Mouse (Mus musculus) frontal cortex, adult 2 months (tissue): ENCODE data around the gene Duxf3. TPM values are rescaled to one million over a fixed set of nuclear protein-coding genes. Genes with fewer than 3 reads are reported as not detected.
"Not testable (repeated sequence)": the region's sequence is repeated elsewhere in the genome, so short reads cannot be mapped to it uniquely, and the experiment has no call there.

Experiments used
- DNase-seq, 2 experiments: peaks; one replicate each; pipeline ENCODE4 v3.0.0; 2022; ENCODE audit warnings: low spot score in 1 of 2; ENCODE audit errors: extremely low spot score in 1 of 2
- polyA plus RNA-seq: library from polyadenylated mRNA; depleted of rRNA; stranded (reverse); fragments of >200 nt; gene quantifications from 2 replicates; pipeline ENCODE4 v1.2.3, GENCODE M21; 2012; rRNA removed

The Duxf3 gene
- polyA plus RNA-seq, 1 experiment = 0.10 TPM

DNA sequence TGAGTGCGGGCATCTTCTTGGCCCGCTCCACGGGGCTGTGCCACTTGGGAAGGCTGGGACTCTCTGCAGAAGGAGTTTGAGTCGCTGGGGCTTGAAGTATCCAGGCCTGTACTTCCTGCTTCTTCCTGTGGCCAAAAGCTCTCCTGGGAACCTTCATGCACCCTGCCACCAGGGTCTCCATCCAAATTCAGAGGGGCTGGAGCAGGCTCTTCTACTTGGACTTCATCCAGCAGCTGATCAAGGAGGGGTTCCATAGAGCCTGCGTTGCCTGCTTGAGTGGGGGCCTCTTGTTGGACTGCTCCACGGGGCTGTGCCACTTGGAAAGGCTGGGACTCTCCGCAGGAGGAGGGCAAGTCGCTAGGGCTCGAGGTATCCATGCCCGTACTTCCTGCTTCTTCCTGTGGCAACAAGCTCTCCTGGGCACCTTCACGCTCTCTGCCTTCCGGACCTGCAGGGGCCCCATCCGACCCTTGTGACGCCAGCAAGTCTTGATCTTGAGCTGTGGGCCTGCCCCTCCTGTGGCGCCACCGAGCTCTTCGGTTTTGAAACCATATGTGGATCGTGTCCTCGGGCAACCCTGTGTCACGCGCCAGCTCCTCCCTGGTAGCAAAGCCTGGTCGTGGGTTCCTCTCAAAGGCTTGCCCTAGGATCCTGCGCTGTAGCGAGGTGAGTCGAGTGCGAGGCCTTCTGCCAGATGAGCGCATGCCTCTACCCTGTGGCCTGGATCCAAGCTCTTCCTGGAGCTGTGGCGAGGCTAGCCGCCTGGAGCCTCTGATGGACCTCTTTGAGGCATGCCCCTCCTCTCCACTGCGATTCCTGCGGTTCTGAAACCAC, 8.3 kb downstream of the Duxf3 start:
- not testable (repeated sequence) for DNase-seq

DNA sequence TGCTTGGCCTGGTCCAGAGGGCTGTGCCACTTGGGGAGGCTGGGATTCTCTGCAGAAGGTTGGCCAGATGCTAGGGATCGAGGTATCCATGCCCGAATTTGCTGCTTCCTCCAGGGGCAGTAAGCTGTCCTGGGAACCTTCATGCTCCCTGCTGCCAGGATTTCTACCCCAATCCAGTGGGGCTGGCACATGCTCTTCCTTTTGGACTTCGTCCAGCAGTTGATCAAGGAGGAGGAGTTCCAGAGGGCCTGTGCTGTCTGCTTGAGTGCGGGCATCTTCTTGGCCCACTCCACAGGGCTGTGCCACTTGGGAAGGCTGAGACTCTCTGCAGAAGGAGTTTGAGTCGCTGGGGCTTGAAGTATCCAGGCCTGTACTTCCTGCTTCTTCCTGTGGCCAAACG, 9.3 kb downstream of the Duxf3 start:
- DNase-seq = not testable (repeated sequence)

DNA sequence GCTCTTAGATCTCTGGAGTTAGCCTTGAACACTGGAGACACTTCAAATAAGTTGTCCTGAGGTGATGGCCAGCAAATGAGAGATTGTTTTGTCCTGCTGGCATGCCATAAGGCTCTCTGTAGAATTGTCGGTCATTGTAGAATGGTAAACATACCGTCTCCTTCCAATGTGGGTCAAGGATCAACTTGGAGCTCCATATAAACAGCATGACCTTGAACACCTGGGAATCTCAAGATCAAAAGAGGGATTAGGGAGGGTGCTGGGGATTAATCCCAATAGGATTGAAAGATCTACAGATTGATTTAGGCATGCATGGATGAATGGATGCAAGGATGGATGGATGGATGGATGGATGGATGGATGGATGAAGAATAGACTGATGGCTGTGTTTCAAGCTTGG, 10.9 kb downstream of the Duxf3 start:
- DNase-seq = not testable (repeated sequence)

DNA sequence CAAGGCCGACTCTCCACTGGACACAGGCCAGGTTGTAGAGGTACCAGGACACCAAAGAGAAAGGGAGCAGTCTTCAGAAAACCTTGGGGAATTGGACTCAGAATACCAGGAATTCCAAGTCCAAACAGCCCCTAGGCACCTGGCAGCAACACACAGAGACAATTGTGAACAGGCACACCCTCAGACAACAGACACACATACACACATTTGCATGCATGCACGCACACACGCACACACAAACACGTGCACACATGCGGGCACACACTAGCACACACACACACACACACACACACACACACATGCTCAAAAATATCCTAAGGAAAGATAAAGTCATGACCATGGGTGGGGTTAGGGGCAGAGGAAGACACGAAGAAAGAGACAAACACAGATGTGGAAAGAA, 11.7 kb downstream of the Duxf3 start:
- no peak for DNase-seq

DNA sequence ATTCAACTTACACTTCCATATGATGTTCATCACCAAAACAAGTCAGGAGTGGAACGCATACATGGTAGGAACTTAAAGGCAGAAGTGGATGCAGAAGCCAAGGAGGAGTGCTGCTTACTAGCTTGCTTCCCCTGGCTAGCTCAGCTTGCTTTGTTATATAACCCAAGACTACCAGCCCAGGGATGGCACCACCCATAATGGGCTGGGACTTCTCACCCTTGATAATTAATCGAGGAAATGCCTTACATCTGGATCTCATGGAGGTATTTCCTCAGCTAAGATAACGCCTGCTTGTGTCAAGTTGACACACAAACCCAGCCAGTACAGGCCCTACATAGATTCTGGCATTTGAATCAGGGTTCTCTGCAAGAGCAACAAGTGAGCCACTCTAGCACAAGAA, 15.1 kb downstream of the Duxf3 start:
- DNase-seq = no peak

DNA sequence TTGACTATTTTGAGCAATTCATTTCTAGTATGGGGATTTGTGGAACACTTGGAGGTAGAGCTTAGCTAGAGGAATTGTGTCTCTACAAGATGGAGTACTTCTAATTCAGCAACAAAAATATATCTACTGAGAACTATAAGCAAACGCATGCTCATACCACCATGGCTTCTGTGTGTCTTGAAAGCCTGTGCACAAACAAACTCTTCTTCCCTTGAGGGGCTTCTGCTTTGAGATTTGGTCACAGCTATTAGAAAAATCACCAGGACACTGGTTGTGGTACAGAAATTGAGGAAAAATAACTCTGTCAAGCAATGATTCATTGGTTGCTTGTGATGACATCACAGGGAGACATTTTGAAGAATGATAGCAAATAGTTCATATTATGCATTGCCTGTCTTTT, 17.1 kb downstream of the Duxf3 start:
- no peak for DNase-seq

DNA sequence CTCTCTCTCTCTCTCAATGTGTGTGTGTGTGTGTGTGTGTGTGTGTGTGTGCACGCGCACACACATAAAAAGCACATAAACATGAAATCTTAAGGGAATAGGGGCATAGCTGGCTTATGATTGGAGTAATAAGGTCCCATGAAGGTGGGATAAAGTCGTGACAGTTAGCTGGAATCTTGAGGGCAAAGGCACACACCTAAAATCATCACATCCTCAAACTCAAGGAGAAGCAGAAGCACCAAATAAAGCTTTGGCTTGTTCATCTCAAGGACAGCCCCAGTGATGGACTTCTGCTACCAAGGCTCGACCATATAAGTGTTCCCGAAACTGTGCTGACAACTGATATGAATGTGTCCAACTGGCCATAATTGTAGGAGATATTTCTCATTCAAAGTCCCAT, 17.5 kb downstream of the Duxf3 start:
- DNase-seq = no peak

DNA sequence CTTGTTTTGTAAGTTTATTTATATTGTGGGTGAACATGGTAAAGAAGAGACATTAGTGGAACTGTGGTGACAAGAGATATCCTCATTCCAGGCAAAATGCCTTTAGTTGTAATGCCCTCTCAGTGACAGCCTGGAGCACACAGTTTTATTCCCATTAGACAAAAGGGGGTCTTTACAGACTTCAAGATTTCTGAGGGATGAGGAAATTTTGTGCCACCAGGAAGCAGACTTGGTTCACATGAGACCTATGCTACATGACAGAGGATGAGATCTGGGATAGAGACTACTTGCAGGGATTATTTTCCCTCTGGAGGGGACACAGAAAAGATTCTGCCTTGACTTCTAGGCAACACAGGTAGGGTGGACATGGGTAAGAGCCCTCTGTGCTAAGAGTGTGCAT, 18.0 kb downstream of the Duxf3 start:
- no peak for DNase-seq

DNA sequence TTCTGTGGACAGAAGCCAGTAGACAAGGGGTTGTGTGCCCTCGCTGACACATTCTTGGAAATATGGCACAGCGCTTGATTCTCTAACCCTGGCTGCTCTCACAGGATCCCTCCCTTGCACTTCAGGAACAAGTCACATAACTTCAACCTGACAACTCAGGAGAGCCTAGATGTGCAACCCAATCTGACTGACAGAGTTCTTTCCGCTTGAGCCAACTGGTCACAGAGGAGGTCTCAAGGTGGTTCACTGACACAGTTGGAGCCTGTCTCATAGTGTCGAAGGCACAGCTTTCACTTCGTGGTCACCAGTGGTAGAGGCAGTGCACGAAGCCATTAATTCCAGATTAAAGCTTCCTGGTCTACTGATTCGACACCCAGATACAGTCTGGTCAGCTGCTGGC, 20.2 kb downstream of the Duxf3 start:
- no peak for DNase-seq

DNA sequence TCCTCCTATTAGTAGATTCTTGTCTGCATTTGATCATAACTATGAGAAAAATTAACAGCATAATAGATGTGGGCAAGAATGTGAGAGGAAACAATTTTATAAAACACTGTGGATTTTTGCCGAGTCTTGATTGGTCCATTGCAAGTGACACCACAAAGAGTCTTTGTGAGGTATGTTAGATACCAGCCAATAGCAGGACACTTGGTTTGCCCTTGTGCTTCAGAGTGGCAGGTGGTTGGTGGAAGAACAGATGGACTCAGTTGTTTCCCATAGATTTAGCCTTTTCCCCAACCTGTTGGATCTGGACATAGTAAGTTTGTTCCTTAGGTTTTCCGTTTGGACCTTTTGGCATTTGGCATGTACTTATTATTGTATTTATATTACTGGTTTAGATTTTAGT, 21.3 kb downstream of the Duxf3 start:
- no peak for DNase-seq

DNA sequence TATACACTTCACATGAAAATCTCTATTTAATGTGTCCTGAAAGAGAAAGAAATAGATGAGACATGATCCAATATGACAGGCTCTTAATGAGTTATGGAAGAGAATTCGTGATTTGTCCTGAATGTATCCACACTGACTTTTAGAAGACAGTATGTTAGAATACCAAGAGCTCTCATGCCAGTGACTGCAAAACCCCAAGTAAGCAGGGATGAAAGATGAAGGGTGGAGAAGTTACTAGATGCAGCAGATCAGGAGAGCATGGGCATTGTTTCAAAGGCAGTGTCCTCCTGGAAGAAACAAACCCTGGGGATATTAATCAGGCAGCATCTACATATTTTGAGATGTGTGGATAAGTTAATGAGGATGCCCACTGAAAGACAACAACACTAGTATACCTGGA, 22.0 kb downstream of the Duxf3 start:
- DNase-seq = no peak

DNA sequence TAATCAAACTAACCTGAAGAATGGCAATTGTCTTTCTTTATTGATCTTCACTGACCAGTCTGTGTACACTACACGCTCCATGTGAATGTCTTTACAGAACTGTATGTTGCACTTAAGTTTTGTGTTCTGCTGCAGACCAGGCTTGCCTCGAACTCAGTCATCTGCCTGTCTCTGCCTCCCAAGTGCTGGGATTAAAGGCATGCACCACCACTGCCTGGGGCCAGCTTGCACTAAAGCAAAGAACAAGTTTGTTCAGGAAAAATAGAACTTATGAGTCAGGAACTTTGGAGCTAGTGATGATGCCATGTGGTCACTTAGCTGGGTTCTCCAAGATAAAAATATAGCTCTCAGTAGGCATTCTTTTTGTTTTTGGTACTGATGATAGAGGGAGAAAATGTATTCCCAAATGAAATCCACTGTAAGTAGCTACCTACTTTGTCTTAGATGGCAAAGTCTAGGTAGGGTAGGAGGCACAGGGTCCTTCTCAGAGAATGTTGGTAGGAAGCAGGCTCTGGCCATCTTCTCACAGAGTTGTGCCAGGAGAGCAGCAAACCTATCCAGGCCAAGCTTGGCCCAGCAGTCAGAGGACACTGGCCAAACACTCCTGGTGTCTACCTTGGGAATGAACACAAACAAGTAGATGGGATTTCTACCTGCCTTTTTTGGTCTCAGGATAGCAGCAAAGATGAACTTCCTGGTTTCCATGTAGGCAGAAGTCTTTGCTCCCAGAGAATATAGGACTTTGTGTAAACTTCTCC, 22.6 kb downstream of the Duxf3 start:
- no peak for DNase-seq

DNA sequence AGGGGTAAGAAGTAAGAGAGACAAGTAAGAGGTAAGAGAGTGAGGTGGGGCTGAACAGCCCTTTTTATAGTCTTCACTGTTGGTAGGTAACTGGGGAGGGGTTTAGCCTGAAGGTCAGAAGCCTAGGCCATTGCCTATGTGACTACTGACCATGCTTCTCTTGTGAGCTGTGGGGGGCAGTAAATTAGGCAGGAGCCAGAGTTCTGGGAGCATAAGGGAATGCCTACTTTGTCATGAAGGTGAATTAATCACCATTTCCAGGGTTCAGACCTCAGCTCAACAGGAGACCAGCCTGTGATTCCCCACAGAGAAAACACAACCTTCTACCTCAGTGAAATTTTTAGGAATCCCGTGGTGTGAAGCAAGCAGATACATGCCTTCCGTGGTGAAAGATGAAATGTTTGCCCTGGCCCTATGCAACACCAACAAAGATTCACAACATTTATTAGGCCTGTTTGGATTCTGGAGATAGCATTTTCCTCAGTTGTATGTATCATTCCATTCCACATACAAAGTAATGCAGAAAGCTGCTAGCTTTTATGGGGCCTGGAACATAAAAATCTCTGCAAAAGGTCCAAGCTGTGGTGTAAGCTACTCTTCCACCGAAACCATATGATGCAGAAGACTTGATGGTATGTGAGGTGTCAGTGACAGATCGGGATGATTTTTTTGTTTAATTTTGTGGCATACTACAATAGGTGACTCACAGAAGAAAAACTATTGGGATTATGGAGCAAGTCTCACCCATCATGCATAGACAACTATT, 25.7 kb downstream of the Duxf3 start:
- DNase-seq = no peak

DNA sequence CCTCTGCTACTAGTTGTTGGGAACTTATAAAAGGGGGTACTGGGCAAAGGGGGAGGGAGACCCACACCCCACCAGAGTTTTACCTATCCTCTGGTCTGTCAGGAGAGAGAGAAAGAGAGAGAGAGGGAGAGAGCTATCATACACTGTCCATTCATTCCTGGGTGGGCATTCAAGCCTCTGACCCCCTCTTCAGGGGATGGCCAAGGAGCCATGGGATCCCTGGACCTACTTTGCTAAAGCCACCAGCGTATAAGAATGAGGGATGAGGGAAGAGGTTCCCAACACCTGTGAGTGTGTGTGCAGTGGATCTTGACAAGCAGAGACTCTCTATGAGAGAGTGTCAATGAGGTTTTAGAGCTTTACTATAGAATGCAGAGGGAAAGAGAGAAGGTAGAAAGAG, 26.5 kb downstream of the Duxf3 start:
- no peak for DNase-seq

Other genes starting within 250 kb of the Duxf3 start
- gene AW822073, start 7.7 kb downstream of the Duxf3 start, polyA plus RNA-seq = 0.06 TPM in 1 of 2 replicates, not detected in the other
- gene Gm4981, start 4.0 kb upstream of the Duxf3 start, polyA plus RNA-seq = 0.12 and 0.15 TPM in 2 replicates
- gene Gcc2, start 22.8 kb upstream of the Duxf3 start, polyA plus RNA-seq = 60.3 and 61.4 TPM in 2 replicates
- gene Lims1, start 90.8 kb upstream of the Duxf3 start, polyA plus RNA-seq = 18.8 and 20.3 TPM in 2 replicates
- gene Ranbp2, start 214.2 kb upstream of the Duxf3 start, polyA plus RNA-seq = 17.5 and 18.7 TPM in 2 replicates